Mouse (Mus musculus) kidney, adult 18-20 months (tissue): ENCODE measurements around the gene H1foo.

Experiments used
- DNase-seq: peaks from one replicate; pipeline ENCODE4 v3.0.0; 2021

Gene H1foo

GRCm38 (mm10) chr6:115944638-115945037 is at the start of gene H1foo:
Gene H1foo, plus strand, starts transcription at chr6:115944938.
- DNase-seq, result no peak

GRCm38 (mm10) chr6:115896346-115896745 is 48.4 kb upstream of the H1foo start:
- no peak for DNase-seq

GRCm38 (mm10) chr6:115897117-115897516 is 47.6 kb upstream of the H1foo start:
- no peak for DNase-seq

- no peak for DNase-seq
Observed at GRCm38 (mm10) chr6:115897926-115898520, 46.7 kb upstream of the H1foo start.

- DNase-seq, result peak; percentile 75
Observed at GRCm38 (mm10) chr6:115901062-115901461, 43.7 kb upstream of the H1foo start.

GRCm38 (mm10) chr6:115901489-115901931 is 43.2 kb upstream of the H1foo start:
- peak; percentile 46 for DNase-seq

GRCm38 (mm10) chr6:115902545-115902944 is 42.2 kb upstream of the H1foo start:
- no peak for DNase-seq

GRCm38 (mm10) chr6:115905568-115905967 is 39.2 kb upstream of the H1foo start:
- DNase-seq, result no peak

- no peak for DNase-seq
Observed at GRCm38 (mm10) chr6:115906455-115906854, 38.3 kb upstream of the H1foo start.

- no peak for DNase-seq
Observed at GRCm38 (mm10) chr6:115906871-115907270, 37.9 kb upstream of the H1foo start.

GRCm38 (mm10) chr6:115908421-115908982 is 36.2 kb upstream of the H1foo start:
- DNase-seq, result no peak

- no peak for DNase-seq
Observed at GRCm38 (mm10) chr6:115909052-115909451, 35.7 kb upstream of the H1foo start.

- peak; percentile 68 for DNase-seq
Observed at GRCm38 (mm10) chr6:115909940-115910339, 34.8 kb upstream of the H1foo start.

GRCm38 (mm10) chr6:115911763-115912162 is 33.0 kb upstream of the H1foo start:
- DNase-seq, result no peak

- DNase-seq, result no peak
Observed at GRCm38 (mm10) chr6:115913482-115913881, 31.3 kb upstream of the H1foo start.

- no peak for DNase-seq
Observed at GRCm38 (mm10) chr6:115914511-115915202, 30.1 kb upstream of the H1foo start.

- no peak for DNase-seq
Observed at GRCm38 (mm10) chr6:115915601-115916445, 28.9 kb upstream of the H1foo start.

GRCm38 (mm10) chr6:115916611-115917010 is 28.1 kb upstream of the H1foo start:
- no peak for DNase-seq

- DNase-seq, result no peak
Observed at GRCm38 (mm10) chr6:115918615-115919014, 26.1 kb upstream of the H1foo start.

GRCm38 (mm10) chr6:115919876-115920275 is 24.9 kb upstream of the H1foo start:
- DNase-seq, result no peak

GRCm38 (mm10) chr6:115924829-115925228 is 19.9 kb upstream of the H1foo start:
- peak; percentile 24 for DNase-seq

GRCm38 (mm10) chr6:115926416-115926815 is 18.3 kb upstream of the H1foo start:
- no peak for DNase-seq
